Mouse (Mus musculus): ENCODE measurements around the gene Bcas3.

The Bcas3 gene

GRCm38 (mm10) chr11:85792534-85793215, 439.7 kb downstream of the Bcas3 start:
- DNase-seq (ENCODE audit: low spot score): no peak

GRCm38 (mm10) chr11:85799456-85799855, 446.5 kb downstream of the Bcas3 start:
- DNase-seq (ENCODE audit: low spot score): no peak

DNA sequence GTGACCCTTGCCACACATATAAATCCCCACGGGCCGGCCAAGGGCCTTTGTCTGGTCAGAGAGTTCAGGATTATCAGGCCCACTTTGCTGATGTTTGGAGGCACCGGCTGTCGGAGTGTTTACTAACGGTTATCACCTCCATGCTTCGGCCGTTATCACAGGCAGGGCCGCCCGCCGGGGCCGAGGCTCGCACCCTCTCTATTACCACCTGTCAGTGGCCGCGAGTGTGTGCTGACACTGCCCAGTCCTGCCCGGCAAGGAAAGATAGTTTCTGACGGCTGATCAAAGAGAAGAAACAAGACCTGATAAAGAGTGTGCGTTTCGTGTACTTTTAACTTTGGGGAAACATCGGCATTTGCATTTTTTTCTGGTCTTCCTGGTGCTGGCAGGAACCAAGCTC, 446.9 kb downstream of the Bcas3 start:
- no peak for DNase-seq (ENCODE audit: low spot score)

DNA sequence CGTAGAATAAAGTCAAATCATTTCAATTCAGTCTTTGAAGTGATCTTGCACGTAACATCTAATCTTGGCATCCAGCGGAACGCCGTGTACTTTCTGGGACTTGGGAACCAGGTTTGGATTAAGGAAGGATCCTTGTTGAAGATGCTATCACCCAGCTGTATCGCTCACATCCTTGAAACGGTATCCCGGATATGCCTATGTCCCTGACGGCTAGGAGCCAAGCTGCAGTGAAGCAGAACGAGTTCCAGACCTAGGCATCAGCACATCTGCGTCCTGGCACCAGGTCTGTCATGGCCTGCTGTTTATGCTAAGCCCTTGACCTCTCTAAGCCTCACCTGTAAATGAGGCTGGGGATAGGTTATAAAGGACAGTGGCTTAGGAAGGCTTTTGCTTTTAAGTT, 447.4 kb downstream of the Bcas3 start:
- no peak for DNase-seq (ENCODE audit: low spot score)

GRCm38 (mm10) chr11:85804048-85804447, 451.1 kb downstream of the Bcas3 start:
- DNase-seq (ENCODE audit: low spot score): no peak

GRCm38 (mm10) chr11:85805779-85806178, 452.8 kb downstream of the Bcas3 start:
- DNase-seq (ENCODE audit: low spot score): no peak

- no peak for DNase-seq (ENCODE audit: low spot score)
These were observed 454.4 kb downstream of the Bcas3 start for GRCm38 (mm10) chr11:85807353-85807752.

DNA sequence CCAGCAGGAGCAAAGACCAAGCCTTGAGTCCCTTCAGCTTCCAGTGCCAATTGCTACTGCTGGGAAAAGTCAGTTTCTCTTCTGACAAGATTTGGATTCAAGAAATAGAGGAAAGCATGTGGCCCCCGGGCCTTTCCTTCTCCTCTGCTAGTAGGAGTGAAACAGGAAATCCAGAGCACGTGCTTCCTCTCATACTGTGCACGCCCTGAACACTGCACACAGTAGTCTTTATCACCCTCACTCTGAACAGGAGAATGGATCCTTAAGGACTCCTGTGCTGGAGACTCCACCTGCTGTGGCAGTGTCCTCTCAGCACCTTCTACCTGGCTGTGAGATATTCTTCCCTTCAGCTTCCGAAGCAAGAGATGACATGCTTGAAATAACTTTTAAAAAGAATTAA, 458.3 kb downstream of the Bcas3 start:
- no peak for DNase-seq (ENCODE audit: low spot score)

DNA sequence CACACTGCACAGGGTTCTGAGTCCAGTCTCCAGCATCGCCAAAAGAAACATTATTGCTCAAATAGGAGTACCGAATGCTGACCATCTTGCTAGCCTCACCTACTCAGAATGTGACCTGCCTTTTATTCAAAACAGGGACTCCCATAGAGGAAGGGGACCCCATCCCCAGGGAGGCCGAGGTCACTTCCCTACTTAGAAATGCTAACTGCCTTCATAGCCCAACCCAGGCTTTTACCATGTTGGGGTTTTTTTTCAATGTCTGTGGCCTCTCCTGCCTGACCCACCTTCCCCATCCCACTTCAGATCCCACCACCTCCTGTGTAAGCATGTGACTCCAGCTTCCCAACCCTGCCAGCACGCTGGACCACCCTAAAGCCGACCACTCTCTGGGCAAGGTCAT, 458.7 kb downstream of the Bcas3 start:
- DNase-seq (ENCODE audit: low spot score): no peak

DNA sequence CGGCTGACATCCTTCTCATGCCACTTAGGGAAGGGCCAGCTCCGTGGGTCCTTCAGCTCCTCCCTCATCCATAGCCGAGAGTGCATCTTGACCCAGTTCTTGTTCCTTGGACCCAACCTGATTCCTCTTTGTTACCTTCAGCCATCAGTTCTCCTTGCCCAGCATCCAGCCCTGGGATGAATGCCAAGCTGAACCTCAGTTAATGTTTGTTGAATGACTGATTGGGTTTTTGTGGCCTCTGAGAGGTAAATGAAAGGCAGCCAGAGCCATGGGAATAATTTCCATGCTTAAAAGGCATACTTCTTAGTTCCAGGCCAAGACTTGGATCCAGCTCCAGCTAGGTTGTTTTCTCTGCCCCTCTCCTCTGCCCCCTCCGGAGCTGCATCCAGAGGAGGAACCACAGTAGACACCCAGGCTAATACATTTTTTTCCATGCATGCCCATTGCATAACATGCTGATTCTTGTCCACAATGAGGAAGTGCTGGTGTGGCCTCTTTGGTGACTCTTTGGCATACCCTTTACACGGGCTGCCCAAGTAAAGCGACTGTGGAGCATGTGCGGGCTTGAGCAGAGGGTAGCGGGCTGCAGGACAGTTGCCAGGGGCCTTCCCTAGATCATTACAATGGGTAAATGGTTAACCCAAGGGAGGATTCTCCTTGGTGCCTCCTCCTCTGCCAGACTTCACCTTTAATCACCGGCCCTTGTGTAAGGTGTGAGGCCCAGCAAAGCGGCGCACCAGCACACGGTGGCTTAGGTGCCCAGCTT, 459.4 kb downstream of the Bcas3 start:
- no peak for DNase-seq (ENCODE audit: low spot score)

GRCm38 (mm10) chr11:85814678-85815077, 461.7 kb downstream of the Bcas3 start:
- DNase-seq (ENCODE audit: low spot score): no peak

GRCm38 (mm10) chr11:85816471-85816870, 463.5 kb downstream of the Bcas3 start:
- DNase-seq (ENCODE audit: low spot score): no peak

GRCm38 (mm10) chr11:85818401-85818800, 465.4 kb downstream of the Bcas3 start:
- DNase-seq (ENCODE audit: low spot score): no peak

DNA sequence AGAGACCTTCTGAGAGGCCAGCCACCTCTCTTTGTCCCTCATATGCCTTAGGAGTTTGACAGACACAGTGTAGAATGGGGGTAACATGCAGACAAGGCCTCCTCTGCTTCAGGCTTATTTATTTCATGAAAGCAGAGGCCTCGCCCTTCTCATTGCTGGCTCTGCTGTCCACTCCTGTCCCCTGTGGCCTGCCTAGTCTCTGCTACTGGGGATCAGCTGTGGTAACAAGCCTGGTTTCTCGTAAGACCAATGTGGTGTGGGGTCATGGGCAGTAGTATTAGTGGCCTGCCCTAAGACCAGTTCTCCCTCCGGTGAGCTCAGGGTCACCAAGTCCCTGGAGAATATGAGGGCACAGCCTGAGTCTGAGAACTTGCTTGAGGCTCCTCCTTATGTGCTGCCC, 468.0 kb downstream of the Bcas3 start:
- DNase-seq (ENCODE audit: low spot score): no peak

DNA sequence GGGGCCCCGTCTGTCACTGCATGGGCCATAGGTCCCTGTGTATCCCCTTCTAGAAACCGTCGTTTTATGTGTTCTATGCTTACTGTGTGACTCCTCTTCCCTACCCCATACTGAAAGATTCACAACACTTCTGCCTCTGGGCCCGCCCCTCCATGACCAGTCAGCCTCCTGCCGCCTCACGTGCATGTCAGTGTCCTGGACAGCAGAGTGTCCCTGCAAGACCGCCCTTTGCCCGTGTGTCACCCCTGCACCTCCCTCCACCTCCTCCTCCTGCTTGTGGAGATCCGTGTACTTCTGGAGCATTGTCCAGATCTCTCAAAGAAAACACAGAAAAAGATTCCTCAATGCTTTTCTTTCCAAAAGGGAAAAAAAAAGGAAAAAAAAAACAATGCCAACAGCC, 468.7 kb downstream of the Bcas3 start:
- DNase-seq (ENCODE audit: low spot score): no peak

DNA sequence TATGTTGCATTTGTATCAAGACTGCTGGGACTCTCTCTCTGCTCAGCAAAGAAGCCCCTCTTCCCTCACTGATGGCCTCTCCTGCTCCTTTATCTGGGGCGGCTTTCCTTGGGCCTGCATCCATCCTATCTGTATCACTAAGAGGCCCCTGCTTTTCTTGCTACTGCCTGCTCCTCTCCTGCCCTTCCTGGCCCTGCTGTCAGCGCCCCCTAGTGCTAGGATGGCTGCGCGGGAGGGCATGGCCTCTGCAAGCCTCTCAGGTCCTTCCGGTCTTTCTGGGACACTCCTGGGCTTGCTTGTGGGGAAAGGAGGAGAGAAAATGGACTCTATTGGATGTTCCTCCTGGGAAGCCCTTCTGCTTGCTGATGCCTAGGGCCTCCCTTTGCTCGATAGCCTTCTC, 470.2 kb downstream of the Bcas3 start:
- DNase-seq (ENCODE audit: low spot score): peak; percentile 69

DNA sequence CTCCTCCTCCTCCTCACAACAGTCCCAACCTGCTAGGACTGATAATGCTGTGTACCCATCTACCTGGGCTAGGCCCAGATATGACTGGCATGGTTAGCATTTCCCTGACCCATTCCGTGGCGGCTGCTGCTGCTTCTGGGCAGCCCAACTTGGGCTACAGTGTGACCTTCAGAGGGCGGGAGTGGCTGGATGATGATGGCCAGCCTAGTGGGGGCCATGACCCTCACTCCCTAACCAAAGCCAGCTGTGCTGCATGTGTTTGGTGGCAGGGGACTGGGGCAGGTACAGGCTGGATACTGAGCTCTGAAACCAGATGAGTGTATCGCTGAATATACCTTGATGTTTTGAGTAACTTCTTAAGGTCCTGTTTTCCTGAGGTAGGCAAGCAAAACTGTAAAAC, 470.8 kb downstream of the Bcas3 start:
- DNase-seq (ENCODE audit: low spot score): no peak

- no peak for DNase-seq (ENCODE audit: low spot score)
These were observed 472.1 kb downstream of the Bcas3 start for GRCm38 (mm10) chr11:85825031-85825430.

- no peak for DNase-seq (ENCODE audit: low spot score)
These were observed 472.9 kb downstream of the Bcas3 start for GRCm38 (mm10) chr11:85825823-85826222.

- DNase-seq (ENCODE audit: low spot score): no peak
These were observed 474.4 kb downstream of the Bcas3 start for GRCm38 (mm10) chr11:85827342-85827741.

GRCm38 (mm10) chr11:85828691-85829519, 475.9 kb downstream of the Bcas3 start:
- no peak for DNase-seq (ENCODE audit: low spot score)

DNA sequence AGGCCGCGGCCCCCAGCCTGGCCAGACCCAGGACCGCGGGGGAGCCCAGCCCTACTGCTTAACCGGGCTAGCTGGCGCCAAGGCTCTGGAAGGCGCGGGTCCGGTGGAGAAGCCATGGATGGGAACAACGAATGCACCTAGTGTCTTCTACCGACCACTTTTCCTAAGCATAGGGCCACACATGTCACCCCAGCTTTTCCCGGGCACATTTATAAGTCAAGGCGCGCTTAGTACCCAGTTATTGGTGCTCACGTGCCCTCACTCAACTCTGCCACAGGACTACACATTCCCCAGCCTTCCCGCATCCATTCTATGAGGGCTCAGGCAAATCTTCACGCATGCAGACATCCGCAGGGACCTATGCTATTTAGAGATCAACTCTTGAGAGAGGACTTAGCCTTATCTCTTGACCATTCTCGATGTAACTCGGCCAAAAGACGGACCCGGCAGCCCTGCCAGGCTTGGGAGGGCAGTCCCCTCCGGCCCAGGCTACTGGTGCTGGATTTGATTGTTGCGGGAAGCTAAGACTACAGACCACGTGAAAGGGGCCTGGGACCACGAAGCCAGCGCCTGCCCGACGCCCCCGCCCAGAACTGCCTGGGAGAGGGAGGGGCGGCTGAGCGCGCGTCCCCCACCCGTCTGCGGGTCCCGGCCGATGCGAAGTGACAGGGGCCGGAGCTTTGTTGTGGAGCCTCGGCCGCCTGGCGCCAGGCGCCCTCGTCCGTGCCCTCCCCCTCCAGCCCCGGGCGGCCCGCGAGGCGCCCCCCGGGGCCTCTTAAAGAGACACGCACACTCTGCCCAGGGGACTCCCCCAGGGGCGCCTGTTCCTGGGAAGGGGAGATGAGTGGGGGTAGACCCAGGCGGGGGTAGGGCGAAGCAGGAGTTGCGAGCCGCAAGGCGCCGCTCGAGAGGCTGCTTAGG, 476.8 kb downstream of the Bcas3 start:
- DNase-seq (ENCODE audit: low spot score): no peak
